Mouse (Mus musculus): ENCODE results near the gene Cd46.
A peak's percentile ranks its signal among the peaks of the same experiment; 100 is the strongest.

DNA sequence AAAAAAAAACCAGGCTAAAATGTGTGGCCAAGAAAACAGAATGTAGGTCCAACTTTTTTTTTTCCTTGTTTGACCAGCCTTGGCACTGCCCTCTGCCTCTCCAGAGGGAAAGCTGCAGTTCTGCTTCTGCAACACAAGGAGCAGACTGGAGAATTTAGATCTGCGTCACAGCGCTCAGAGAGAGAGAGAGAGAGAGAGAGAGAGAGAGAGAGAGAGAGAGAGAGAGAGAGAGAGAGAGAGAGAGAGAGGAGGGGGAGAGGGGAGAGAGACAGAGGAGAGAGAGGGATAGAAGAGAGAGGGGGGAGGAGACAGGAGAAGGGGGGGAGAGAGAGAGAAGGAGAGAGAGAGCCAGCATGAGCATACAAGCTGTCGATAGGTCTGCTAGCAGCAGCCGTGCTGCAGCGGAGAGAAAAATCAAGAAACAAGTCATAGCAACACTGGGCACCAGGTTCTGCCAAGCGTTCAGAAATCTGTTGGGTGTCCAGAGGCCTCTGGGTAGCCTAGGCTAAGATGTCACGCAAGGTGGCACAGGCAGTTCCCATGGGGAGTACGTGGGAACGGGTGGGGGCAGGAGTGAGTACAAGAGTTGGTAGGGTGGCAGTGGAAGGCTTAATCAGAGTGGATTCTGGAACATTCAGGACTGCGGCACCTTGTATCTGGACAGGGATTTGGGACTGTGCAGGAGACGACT lies 75.1 kb downstream of the Cd46 start:
- TF ChIP-seq CTCF (IDR thresholded peaks at IDR 0.05) (peak; percentile 68), EP300 (IDR thresholded peaks at IDR 0.05; ENCODE audit: insufficient read depth, low read depth, low read length) (0 out of 2 replicates have a peak, but pooled peaks have one; percentile 30), POLR2A (IDR thresholded peaks at IDR 0.05; ENCODE audit: insufficient read depth, low read depth, low read length) (peak; percentile 60)
